Comparison of ENCODE assay signal across 25 mouse cellular contexts in genomic region chr9:21493907-21494306, GRCm38 (mm10). TPM values are rescaled to one million over a fixed set of nuclear protein-coding genes. Genes with fewer than 3 reads are reported as not detected.
A peak's percentile ranks its signal among the peaks of the same experiment; 100 is the strongest.
DNase-seq lines count a peak whose midpoint lies in the region; ATAC-seq and TF ChIP-seq lines count a peak whose summit lies in the region.
"Had no signal": no experiment of that assay in that cellular context is flagged by ENCODE, and none has a peak within 500 bp of the region (broad histone marks: within the 10 kb centered on the region; RNA-seq: fewer than 3 reads in every experiment).

No protein-coding gene starts in this region.

- no peak overlapping the region for H3K9ac ChIP-seq in hindbrain, embryonic 14.5 days
- H3K9ac ChIP-seq: liver, embryonic 15.5 days; neural tube, embryonic 13.5 days had no signal

- no peak overlapping the region for H3K4me3 ChIP-seq in hindbrain, embryonic 10.5 days
- H3K4me3 ChIP-seq in hindbrain, embryonic 14.5 days (replicated peaks; ENCODE audit: low read length) = no peak overlapping the region
- 0 out of 2 replicates have a peak overlapping the region, but pooled peaks have one; percentile 13 for H3K4me3 ChIP-seq in E14TG2a.4 (replicated peaks; ENCODE audit: low read length)
- H3K4me3 ChIP-seq in limb, embryonic 10.5 days = no peak overlapping the region
- no peak overlapping the region for H3K4me3 ChIP-seq in olfactory bulb, adult 2 months (ENCODE audit: insufficient read depth, low read depth, low read length)
- H3K4me3 ChIP-seq: erythroblast, embryonic 14.5 days; liver, embryonic 15.5 days; neural tube, embryonic 13.5 days had no signal

- ATAC-seq in hindbrain, embryonic 14.5 days (ENCODE audit: low FRiP score) = no peak
- ATAC-seq: activated CD4-positive, CD25-positive, alpha-beta regulatory T cell, adult 4 months; forebrain, embryonic 14.5 days; hindbrain, postnatal 0 days; intestine, postnatal 0 days; Patski had no signal

- H3K9me3 ChIP-seq in hindbrain, embryonic 10.5 days = no peaks in the 10 kb centered on the region
- H3K9me3 ChIP-seq in hindbrain, embryonic 14.5 days (ENCODE audit: control insufficient read depth, low read length) = no peaks in the 10 kb centered on the region
- no peaks in the 10 kb centered on the region for H3K9me3 ChIP-seq in E14TG2a.4 (ENCODE audit: low read length)
- no peaks in the 10 kb centered on the region for H3K9me3 ChIP-seq in limb, embryonic 10.5 days (replicated peaks)
- H3K9me3 ChIP-seq: liver, embryonic 15.5 days; neural tube, embryonic 13.5 days had no signal

- no peak overlapping the region for H3K4me2 ChIP-seq in hindbrain, embryonic 14.5 days (replicated peaks)
- H3K4me2 ChIP-seq: heart, embryonic 11.5 days; liver, embryonic 15.5 days; midbrain, embryonic 11.5 days; neural tube, embryonic 13.5 days had no signal

- 48% methylated on average over 2 of the region's 2 CpGs for WGBS in hindbrain, embryonic 10.5 days
- WGBS in hindbrain, embryonic 14.5 days = 52% methylated on average over 2 of the region's 2 CpGs
- WGBS in limb, embryonic 10.5 days = 64% methylated on average over 2 of the region's 2 CpGs
- 71% methylated on average over 2 of the region's 2 CpGs for WGBS in olfactory bulb, adult 2 months

- no peak for TF ChIP-seq CTCF in E14TG2a.4 (conservative IDR thresholded peaks at IDR 0.05; ENCODE audit: low read length)
- no peak for TF ChIP-seq CTCF in olfactory bulb, adult 2 months (IDR thresholded peaks at IDR 0.05; ENCODE audit: insufficient read depth, low read depth, low read length)

- no peak for DNase-seq in hindbrain, embryonic 10.5 days (ENCODE audit: low spot score)
- no peak for DNase-seq in hindbrain, embryonic 14.5 days (ENCODE audit: low spot score)
- no peak for DNase-seq in limb, embryonic 10.5 days (ENCODE audit: low spot score)
- no peak for DNase-seq in kidney, postnatal 14 days
- DNase-seq in MN1 (ENCODE audit: low spot score) = no peak
- DNase-seq: adrenal gland, postnatal 25 days; B cell, adult 2 months; cerebellum, adult 11 months; cerebellum, postnatal 25 days; embryo, embryonic 11 days; layer of hippocampus, postnatal 36 days; left cerebral cortex, postnatal 4 days; thymus, postnatal 36 days had no signal

- TF ChIP-seq POLR2A in olfactory bulb, adult 2 months (IDR thresholded peaks at IDR 0.05; ENCODE audit: insufficient read depth, low read depth, low read length) = no peak

- peaks cover 6% of the 10 kb centered on the region; the same call in 1 of the 2 replicates for H3K4me1 ChIP-seq in hindbrain, embryonic 10.5 days (replicated peaks)
- H3K4me1 ChIP-seq in hindbrain, embryonic 14.5 days (replicated peaks; ENCODE audit: control insufficient read depth, insufficient read depth, low read length) = no peaks in the 10 kb centered on the region
- peaks cover 85% of the 10 kb centered on the region for H3K4me1 ChIP-seq in E14TG2a.4 (replicated peaks; ENCODE audit: low read depth, low read length)
- H3K4me1 ChIP-seq in limb, embryonic 10.5 days = peaks cover 50% of the 10 kb centered on the region
- peaks cover 39% of the 10 kb centered on the region for H3K4me1 ChIP-seq in olfactory bulb, adult 2 months (ENCODE audit: control insufficient read depth, insufficient read depth, low read length)
- H3K4me1 ChIP-seq: liver, embryonic 15.5 days; neural tube, embryonic 13.5 days had no signal

- H3K27ac ChIP-seq in hindbrain, embryonic 10.5 days = peak overlapping the region; percentile 47
- H3K27ac ChIP-seq in hindbrain, embryonic 14.5 days = no peak overlapping the region
- peak overlapping the region; percentile 66 for H3K27ac ChIP-seq in limb, embryonic 10.5 days
- peak overlapping the region; percentile 46; the same call in 1 of the 2 replicates for H3K27ac ChIP-seq in olfactory bulb, adult 2 months (ENCODE audit: insufficient read depth, low read depth, low read length)
- H3K27ac ChIP-seq: hindbrain, postnatal 0 days; liver, embryonic 15.5 days; neural tube, embryonic 13.5 days had no signal

- peaks cover 84% of the 10 kb centered on the region for H3K36me3 ChIP-seq in hindbrain, embryonic 10.5 days
- peaks cover 52% of the 10 kb centered on the region for H3K36me3 ChIP-seq in hindbrain, embryonic 14.5 days (replicated peaks; ENCODE audit: control insufficient read depth, insufficient read depth)
- H3K36me3 ChIP-seq in E14TG2a.4 (ENCODE audit: insufficient read depth, low read length) = peaks cover 90% of the 10 kb centered on the region
- H3K36me3 ChIP-seq in limb, embryonic 10.5 days = peaks cover 68% of the 10 kb centered on the region

- H3K27me3 ChIP-seq in hindbrain, embryonic 10.5 days (ENCODE audit: insufficient read depth, poor library complexity, severe bottlenecking) = no peaks in the 10 kb centered on the region
- H3K27me3 ChIP-seq in hindbrain, embryonic 14.5 days (ENCODE audit: control insufficient read depth, insufficient read depth, low read length) = no peaks in the 10 kb centered on the region
- no peaks in the 10 kb centered on the region for H3K27me3 ChIP-seq in E14TG2a.4 (ENCODE audit: insufficient read depth, low read length)
- H3K27me3 ChIP-seq in limb, embryonic 10.5 days (ENCODE audit: low read depth, poor library complexity, severe bottlenecking) = no peaks in the 10 kb centered on the region
- H3K27me3 ChIP-seq: liver, embryonic 15.5 days; neural tube, embryonic 13.5 days; Patski had no signal

RNA-seq across cellular contexts. Expression of gene Tmed1, which starts 16.1 kb away (rescaled TPM):
- polyA plus RNA-seq in hindbrain, embryonic 10.5 days (2016; fragmentation: Nextera tagmentation; extraction: Ambion mirVana) = 103 and 110 TPM in 2 replicates
- 46.3 and 51.1 TPM in 2 replicates for polyA plus RNA-seq in hindbrain, embryonic 14.5 days (2014; fragmentation: Nextera tagmentation; extraction: Ambion mirVana)
- 130 and 137 TPM in 2 replicates for polyA plus RNA-seq in limb, embryonic 10.5 days (2016; fragmentation: Nextera tagmentation; extraction: Ambion mirVana)
- not detected in 2 replicates for polyA plus RNA-seq in olfactory bulb, adult 2 months (2012; ENCODE audit: insufficient read depth, insufficient read length, low replicate concordance, missing spikeins)

RNA-seq across cellular contexts. Expression of gene AB124611, which starts 32.1 kb away (rescaled TPM):
- 4.9 and 5.8 TPM in 2 replicates for polyA plus RNA-seq in hindbrain, embryonic 10.5 days (2016; fragmentation: Nextera tagmentation; extraction: Ambion mirVana)
- 0.99 and 2.0 TPM in 2 replicates for polyA plus RNA-seq in hindbrain, embryonic 14.5 days (2014; fragmentation: Nextera tagmentation; extraction: Ambion mirVana)
- 3.6 and 4.3 TPM in 2 replicates for polyA plus RNA-seq in limb, embryonic 10.5 days (2016; fragmentation: Nextera tagmentation; extraction: Ambion mirVana)
- not detected in 2 replicates for polyA plus RNA-seq in olfactory bulb, adult 2 months (2012; ENCODE audit: insufficient read depth, insufficient read length, low replicate concordance, missing spikeins)
- polyA plus RNA-seq: Patski had no signal

RNA-seq across cellular contexts. Expression of gene Carm1, which starts 52.8 kb away (rescaled TPM):
- 66.3 and 71.9 TPM in 2 replicates for polyA plus RNA-seq in hindbrain, embryonic 10.5 days (2016; fragmentation: Nextera tagmentation; extraction: Ambion mirVana)
- 37.0 and 41.3 TPM in 2 replicates for polyA plus RNA-seq in hindbrain, embryonic 14.5 days (2014; fragmentation: Nextera tagmentation; extraction: Ambion mirVana)
- polyA plus RNA-seq in limb, embryonic 10.5 days (2016; fragmentation: Nextera tagmentation; extraction: Ambion mirVana) = 85.8 and 100 TPM in 2 replicates
- not detected in 2 replicates for polyA plus RNA-seq in olfactory bulb, adult 2 months (2012; ENCODE audit: insufficient read depth, insufficient read length, low replicate concordance, missing spikeins)
